Mouse (Mus musculus): ENCODE data around the gene Prim1. TPM values are rescaled to one million over a fixed set of nuclear protein-coding genes. Genes with fewer than 3 reads are reported as not detected.
"Not testable (repeated sequence)": the region's sequence is repeated elsewhere in the genome, so short reads cannot be mapped to it uniquely, and the experiment has no call there.

The Prim1 gene
- polyA plus RNA-seq, 1 experiment from 2014 or later = 85.8 TPM

GRCm38 (mm10) chr10:128078269-128078668 lies 63.3 kb downstream of the Prim1 start:
- ATAC-seq (replicated peaks; ENCODE audit: low FRiP score, low TSS enrichment, low read depth); H3K9ac ChIP-seq (ENCODE audit: low read length); H3K4me2 ChIP-seq (ENCODE audit: low read length); H3K27me3 ChIP-seq (replicated peaks; ENCODE audit: control insufficient read depth, insufficient read depth, low read length); H3K4me3 ChIP-seq (ENCODE audit: low read depth, low read length); DNase-seq (ENCODE audit: low spot score); H3K9me3 ChIP-seq (ENCODE audit: control insufficient read depth, low read length); H3K27ac ChIP-seq (ENCODE audit: low read depth); H3K4me1 ChIP-seq (replicated peaks; ENCODE audit: control insufficient read depth, insufficient read depth, low read length): not testable (repeated sequence)
- WGBS = 79% methylated on average over 5 of the region's 5 CpGs
- H3K36me3 ChIP-seq (ENCODE audit: control insufficient read depth, insufficient read depth, low read length) = peaks cover 39% of the 10 kb centered on the region

Other genes starting within 250 kb of the Prim1 start
- 0.07 TPM in 1 of 2 replicates, not detected in the other for gene Rdh9, start 238.8 kb upstream of the Prim1 start, polyA plus RNA-seq (2014; fragmentation: Nextera tagmentation; extraction: Ambion mirVana)
- gene Rdh16, start 214.0 kb upstream of the Prim1 start, polyA plus RNA-seq (2014; fragmentation: Nextera tagmentation; extraction: Ambion mirVana) = not detected in 2 replicates
- not detected in 2 replicates for gene Rdh19, start 165.2 kb upstream of the Prim1 start, polyA plus RNA-seq (2014; fragmentation: Nextera tagmentation; extraction: Ambion mirVana)
- 0.14 TPM in 1 of 2 replicates, not detected in the other for gene Rdh16f2, start 148.7 kb upstream of the Prim1 start, polyA plus RNA-seq (2014; fragmentation: Nextera tagmentation; extraction: Ambion mirVana)
- 0.14 TPM in 1 of 2 replicates, not detected in the other for gene Rdh7, start 126.4 kb upstream of the Prim1 start, polyA plus RNA-seq (2014; fragmentation: Nextera tagmentation; extraction: Ambion mirVana)
- not detected in 2 replicates for gene Sdr9c7, start 116.7 kb upstream of the Prim1 start, polyA plus RNA-seq (2014; fragmentation: Nextera tagmentation; extraction: Ambion mirVana)
- not detected in 2 replicates for gene Hsd17b6, start 7.6 kb upstream of the Prim1 start, polyA plus RNA-seq (2014; fragmentation: Nextera tagmentation; extraction: Ambion mirVana)
- 929 and 986 TPM in 2 replicates for gene Naca, start 20.4 kb downstream of the Prim1 start, polyA plus RNA-seq (2014; fragmentation: Nextera tagmentation; extraction: Ambion mirVana)
- gene Ptges3, start 43.8 kb downstream of the Prim1 start, polyA plus RNA-seq (2014; fragmentation: Nextera tagmentation; extraction: Ambion mirVana) = 465 and 489 TPM in 2 replicates
- 2,618 and 2,654 TPM in 2 replicates for gene Atp5b, start 68.1 kb downstream of the Prim1 start, polyA plus RNA-seq (2014; fragmentation: Nextera tagmentation; extraction: Ambion mirVana)
- 23.7 and 26.2 TPM in 2 replicates for gene Baz2a, start 76.4 kb downstream of the Prim1 start, polyA plus RNA-seq (2014; fragmentation: Nextera tagmentation; extraction: Ambion mirVana)
- 25.3 and 31.0 TPM in 2 replicates for gene Rbms2, start 165.1 kb downstream of the Prim1 start, polyA plus RNA-seq (2014; fragmentation: Nextera tagmentation; extraction: Ambion mirVana)
- 1.7 TPM in 2 replicates for gene Gls2, start 179.3 kb downstream of the Prim1 start, polyA plus RNA-seq (2014; fragmentation: Nextera tagmentation; extraction: Ambion mirVana)
- 34.9 and 37.2 TPM in 2 replicates for gene Spryd4, start 196.6 kb downstream of the Prim1 start, polyA plus RNA-seq (2014; fragmentation: Nextera tagmentation; extraction: Ambion mirVana)
- gene Mip, start 210.7 kb downstream of the Prim1 start, polyA plus RNA-seq (2014; fragmentation: Nextera tagmentation; extraction: Ambion mirVana) = not detected in 2 replicates
- gene Timeless, start 216.9 kb downstream of the Prim1 start, polyA plus RNA-seq (2014; fragmentation: Nextera tagmentation; extraction: Ambion mirVana) = 58.1 and 59.5 TPM in 2 replicates
- 0.30 TPM in 2 replicates for gene Apon, start 238.9 kb downstream of the Prim1 start, polyA plus RNA-seq (2014; fragmentation: Nextera tagmentation; extraction: Ambion mirVana)

Measured in intestine, embryonic 14.5 days (tissue).